Mouse (Mus musculus) lung, embryonic 14.5 days (tissue): Measurements from ENCODE around the gene Gm28171. TPM values are rescaled to one million over a fixed set of nuclear protein-coding genes. Genes with fewer than 3 reads are reported as not detected.
"Not testable (repeated sequence)": the region's sequence is repeated elsewhere in the genome, so short reads cannot be mapped to it uniquely, and the experiment has no call there.

Experiments used
- ATAC-seq: fragments of 200-750 bp; cut with Nextera tagmentation; 2 replicates; pipeline ENCODE4 v1.8.0; 2017; ENCODE audit warnings: mild to moderate bottlenecking, moderate TSS enrichment, moderate library complexity; ENCODE audit not compliant: insufficient read depth
- DNase-seq: peaks from one replicate; pipeline ENCODE4 v3.0.0-alpha.2; 2015
- H3K27ac ChIP-seq: fragments of 300-500 bp; sonication (generic); 2 replicates; pipeline ENCODE4 v1.5.1; 2014; ENCODE audit warnings: low read depth, mild to moderate bottlenecking, moderate library complexity
- H3K27me3 ChIP-seq: fragments of 300-500 bp; sonication (generic); 2 replicates; pipeline ENCODE4 v1.6.1; 2014; ENCODE audit warnings: low read length, control low read depth; ENCODE audit not compliant: insufficient read depth
- H3K36me3 ChIP-seq: fragments of 300-500 bp; sonication (generic); 2 replicates; pipeline ENCODE4 v1.6.1; 2014; ENCODE audit warnings: control low read depth; ENCODE audit not compliant: insufficient read depth
- H3K4me1 ChIP-seq: fragments of 300-500 bp; sonication (generic); 2 replicates; pipeline ENCODE4 v1.6.1; 2014; ENCODE audit warnings: antibody characterized with exemption, control low read depth; ENCODE audit not compliant: insufficient read depth
- H3K4me2 ChIP-seq: fragments of 300-500 bp; sonication (generic); 2 replicates; pipeline ENCODE4 v1.6.1; 2014; ENCODE audit warnings: mild to moderate bottlenecking
- H3K4me3 ChIP-seq: fragments of 300-500 bp; sonication (generic); 2 replicates; pipeline ENCODE4 v1.5.1; 2014; ENCODE audit warnings: low read depth, low read length
- H3K9ac ChIP-seq: fragments of 300-500 bp; sonication (generic); 2 replicates; pipeline ENCODE4 v1.6.1; 2014
- H3K9me3 ChIP-seq: fragments of 300-500 bp; sonication (generic); 2 replicates; pipeline ENCODE4 v1.6.1; 2016; ENCODE audit warnings: low read depth, low read length, control low read depth
- WGBS: fragments of 180-500 bp; shearing (Covaris S2); extraction: QIAGEN DNeasy Blood & Tissue Kit; methylation state at CpG from one replicate; pipeline ENCODE4 v1.1.7; 2014; 5-methylcytosine and 5-hydroxymethylcytosine counted together
- polyA plus RNA-seq: library from polyadenylated mRNA; unstranded; fragments of >200 nt; fragmentation: Nextera tagmentation; extraction: Ambion mirVana; gene quantifications from 2 replicates; pipeline ENCODE4 v1.2.1, GENCODE M21; 2014

The Gm28171 gene
- not detected in 2 replicates for polyA plus RNA-seq

DNA sequence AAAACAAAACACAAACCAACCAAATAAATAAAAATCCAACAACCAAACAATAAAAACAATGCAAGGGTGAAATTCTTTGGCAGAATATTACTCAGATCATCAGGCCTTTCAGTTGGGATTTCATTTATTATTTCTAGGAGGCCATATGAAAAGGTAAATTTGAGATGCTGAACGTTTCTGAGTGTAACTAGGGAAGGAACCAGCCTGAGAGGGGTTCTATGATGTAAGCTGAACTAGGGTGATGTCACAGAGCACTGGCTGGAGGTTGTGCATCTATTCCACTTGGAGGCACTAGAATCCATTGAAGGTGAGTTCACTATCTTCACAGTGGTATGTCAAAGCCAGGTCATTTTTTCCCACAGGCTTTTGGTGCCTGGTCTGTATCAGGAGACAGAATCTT lies at the start of gene Gm28171:
Gm28171 (plus strand) TSS at position 301 of the 400 bp plus-strand sequence.
- not testable (repeated sequence) for H3K27ac ChIP-seq, H3K36me3 ChIP-seq, H3K4me2 ChIP-seq, ATAC-seq, H3K4me1 ChIP-seq, H3K27me3 ChIP-seq, DNase-seq, H3K9ac ChIP-seq, H3K4me3 ChIP-seq, H3K9me3 ChIP-seq
- 20% methylated on average over 1 of the region's 1 CpGs for WGBS

Other genes starting within 250 kb of the Gm28171 start
- gene Gm21854, start 136.4 kb upstream of the Gm28171 start, polyA plus RNA-seq, result not detected in 2 replicates
- gene Gm20914, start 67.4 kb upstream of the Gm28171 start, polyA plus RNA-seq, result not detected in 2 replicates
- not detected in 2 replicates for gene Gm21778, start 149.1 kb downstream of the Gm28171 start, polyA plus RNA-seq